Mouse (Mus musculus) testis, adult 2 months (tissue): ENCODE results near the gene Gm28308. TPM values are rescaled to one million over a fixed set of nuclear protein-coding genes. Genes with fewer than 3 reads are reported as not detected.
A peak's percentile ranks its signal among the peaks of the same experiment; 100 is the strongest.

Experiments
- H3K27ac ChIP-seq: fragments of 200-500 bp; 2 replicates; pipeline ENCODE4 v1.5.1; 2012; ENCODE audit warnings: low read depth, low read length; ENCODE audit not compliant: control insufficient read depth, insufficient read depth
- H3K27me3 ChIP-seq: fragments of 200-500 bp; 2 replicates; pipeline ENCODE4 v1.6.1; 2012; ENCODE audit warnings: mild to moderate bottlenecking, low read length, moderate library complexity; ENCODE audit not compliant: control insufficient read depth, insufficient read depth
- H3K36me3 ChIP-seq: fragments of 200-500 bp; 2 replicates; pipeline ENCODE4 v1.6.1; 2012; ENCODE audit warnings: mild to moderate bottlenecking, low read length; ENCODE audit not compliant: control insufficient read depth, insufficient read depth
- H3K4me1 ChIP-seq: fragments of 200-500 bp; 2 replicates; pipeline ENCODE4 v1.6.1; 2012; ENCODE audit warnings: low read length; ENCODE audit not compliant: control insufficient read depth, insufficient read depth
- H3K4me3 ChIP-seq: fragments of 200-500 bp; 2 replicates; pipeline ENCODE4 v1.5.1; 2012; ENCODE audit warnings: low read depth, mild to moderate bottlenecking, low read length, moderate library complexity, mixed read lengths; ENCODE audit not compliant: control insufficient read depth
- CTCF ChIP-seq: fragments of 200-500 bp; IDR thresholded peaks from 2 replicates; pipeline ENCODE4 v1.5.1; 2012; ENCODE audit warnings: low read depth, mild to moderate bottlenecking, inconsistent platforms, low read length, moderate library complexity; ENCODE audit not compliant: control insufficient read depth, insufficient read depth, insufficient replicate concordance
- POLR2A ChIP-seq: fragments of 200-500 bp; IDR thresholded peaks from 2 replicates; pipeline ENCODE4 v1.6.1; 2012; ENCODE audit warnings: low read depth, mild to moderate bottlenecking, inconsistent platforms, low read length, moderate library complexity; ENCODE audit not compliant: control insufficient read depth
- polyA plus RNA-seq: library from polyadenylated mRNA; depleted of rRNA; stranded (reverse); fragments of >200 nt; gene quantifications from 2 replicates; pipeline ENCODE4 v1.2.3, GENCODE M21; 2012

The Gm28308 gene
- polyA plus RNA-seq, 1 experiment, result not detected

DNA sequence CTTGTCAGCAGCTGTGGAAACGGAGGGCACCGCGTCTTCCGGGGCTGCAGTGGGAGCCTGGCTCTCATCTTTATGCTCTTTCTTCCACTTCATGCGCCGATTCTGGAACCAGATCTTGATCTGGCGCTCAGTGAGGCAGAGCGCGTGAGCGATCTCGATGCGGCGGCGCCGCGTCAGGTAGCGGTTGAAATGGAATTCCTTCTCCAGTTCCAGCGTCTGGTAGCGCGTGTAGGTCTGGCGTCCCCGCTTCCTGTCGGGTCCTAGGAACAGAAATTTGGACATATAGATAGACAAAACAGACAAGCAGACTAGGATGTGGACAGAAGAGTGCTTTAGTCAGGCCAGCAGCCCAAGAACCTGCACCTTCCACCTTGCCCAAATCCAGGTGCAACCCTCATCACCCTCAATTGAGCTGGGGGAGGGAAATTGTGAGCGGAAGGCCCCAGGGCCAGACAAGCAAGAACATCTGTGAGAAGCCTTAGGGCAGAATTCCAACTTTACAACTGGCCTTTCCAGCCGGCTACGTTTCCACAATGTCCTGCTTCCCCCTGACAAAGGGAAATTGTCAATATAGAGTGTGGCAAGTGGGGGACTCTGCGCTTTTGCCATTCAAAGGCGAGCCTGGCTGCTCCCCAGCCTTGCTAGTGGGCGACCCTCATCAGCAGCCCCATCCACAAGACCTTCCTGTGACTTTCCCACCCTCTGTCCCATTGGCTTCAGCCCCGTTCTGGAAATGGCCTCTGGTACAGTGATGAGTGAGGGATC is 2.8 kb upstream of the Gm28308 start:
- peaks cover 15% of the 10 kb centered on the region for H3K27me3 ChIP-seq
- TF ChIP-seq CTCF (no peak), POLR2A (no peak)
- H3K4me3 ChIP-seq, result peak overlapping the region; percentile 66
- no peak overlapping the region for H3K27ac ChIP-seq
- no peaks in the 10 kb centered on the region for H3K36me3 ChIP-seq
- peaks cover 26% of the 10 kb centered on the region for H3K4me1 ChIP-seq

DNA sequence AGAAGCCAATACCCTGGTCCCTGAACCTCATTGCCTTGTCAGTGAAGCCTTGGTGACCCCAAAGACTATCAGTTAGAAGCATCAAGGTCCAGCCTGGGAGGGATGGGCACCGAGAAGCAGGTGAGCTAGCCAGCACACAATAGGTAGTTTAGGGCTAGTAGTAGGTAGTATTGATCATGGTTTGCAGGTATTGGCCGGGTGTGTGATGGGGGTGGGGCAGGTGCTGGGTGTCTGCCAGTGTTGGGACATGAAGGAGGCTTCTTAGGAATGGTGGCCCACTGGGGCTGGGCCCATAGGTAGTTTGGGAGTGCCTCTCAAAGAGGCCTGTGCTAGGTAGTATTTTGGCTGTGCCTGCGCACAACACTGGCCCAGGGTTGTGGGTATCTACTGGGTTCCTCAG is 1.9 kb upstream of the Gm28308 start:
- no peak overlapping the region for H3K27ac ChIP-seq
- H3K4me1 ChIP-seq, result peaks cover 26% of the 10 kb centered on the region
- no peak overlapping the region for H3K4me3 ChIP-seq
- no peak for TF ChIP-seq CTCF
- TF ChIP-seq POLR2A, result no peak
- peaks cover 15% of the 10 kb centered on the region for H3K27me3 ChIP-seq
- no peaks in the 10 kb centered on the region for H3K36me3 ChIP-seq

DNA sequence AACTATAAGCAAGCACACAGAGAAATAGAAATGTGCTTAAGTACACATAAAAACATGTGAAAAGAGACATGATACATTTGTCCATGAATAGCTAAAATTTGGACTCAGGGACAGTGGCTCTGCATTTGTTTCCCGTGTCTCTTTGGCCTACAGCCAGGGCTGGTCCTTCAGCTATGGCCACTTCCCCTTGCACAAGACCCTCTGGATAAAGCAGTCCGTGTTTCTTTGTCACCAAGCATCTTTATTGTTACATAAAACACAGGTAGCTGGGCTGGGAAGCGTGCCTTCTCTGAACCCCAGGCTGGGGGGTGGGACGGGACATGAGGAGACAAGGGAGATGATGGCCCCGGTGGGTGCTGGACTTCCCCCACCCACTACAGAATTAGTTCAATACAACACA is 1.1 kb upstream of the Gm28308 start:
- no peak overlapping the region for H3K4me3 ChIP-seq
- H3K36me3 ChIP-seq, result no peaks in the 10 kb centered on the region
- TF ChIP-seq POLR2A (no peak), CTCF (no peak)
- no peak overlapping the region for H3K27ac ChIP-seq
- peaks cover 16% of the 10 kb centered on the region for H3K27me3 ChIP-seq
- peaks cover 26% of the 10 kb centered on the region for H3K4me1 ChIP-seq

DNA sequence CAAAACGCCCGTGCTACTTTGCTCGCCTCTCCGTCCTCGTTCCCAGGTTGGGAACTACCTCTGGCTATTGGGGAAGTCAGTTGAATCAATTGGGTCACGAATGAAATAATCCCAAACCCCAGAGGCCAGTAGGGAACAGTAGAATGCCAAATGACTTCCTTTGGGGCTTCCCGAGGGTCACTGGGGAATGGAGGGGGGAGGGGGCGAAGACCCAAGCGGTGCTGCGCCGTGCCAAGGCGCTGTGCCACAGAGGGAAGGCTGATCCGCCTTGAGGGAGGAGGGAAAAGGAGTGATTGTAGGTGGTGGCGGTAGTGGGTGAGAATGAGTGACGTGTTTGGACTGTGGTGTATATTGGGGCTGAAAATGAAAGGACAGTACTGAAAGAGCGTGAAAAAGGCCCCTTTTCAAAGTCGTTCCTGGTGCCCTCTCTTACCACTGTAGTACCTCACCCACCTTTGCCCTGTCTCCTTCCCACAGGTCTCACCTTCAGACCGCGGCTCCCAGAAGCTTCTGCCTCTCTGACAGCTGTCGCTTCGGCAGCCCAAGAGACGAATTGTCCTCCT is 502 bp downstream of the Gm28308 start:
- H3K4me3 ChIP-seq, result peak overlapping the region; percentile 42
- H3K27ac ChIP-seq, result no peak overlapping the region
- H3K4me1 ChIP-seq, result peaks cover 25% of the 10 kb centered on the region
- no peaks in the 10 kb centered on the region for H3K36me3 ChIP-seq
- peaks cover 12% of the 10 kb centered on the region for H3K27me3 ChIP-seq
- TF ChIP-seq POLR2A (no peak), CTCF (no peak)

DNA sequence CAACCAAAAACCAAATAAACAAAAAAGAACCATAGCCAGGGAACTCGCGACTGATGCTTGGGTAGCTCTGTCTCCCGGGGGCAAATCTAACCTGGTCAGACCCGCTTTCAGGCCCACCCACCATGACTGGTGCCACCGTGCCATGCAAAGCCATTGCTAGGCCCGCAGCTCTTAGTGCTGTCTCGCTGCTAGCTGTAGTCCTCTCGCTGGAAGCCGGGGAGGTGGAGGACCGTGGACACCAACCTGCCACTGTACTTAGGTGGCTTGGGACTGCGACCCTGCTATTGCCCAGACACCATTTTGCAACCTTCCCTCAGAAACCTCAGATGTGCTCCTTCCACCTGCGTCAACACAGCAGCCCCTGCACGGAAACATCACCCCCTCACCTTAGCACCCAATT is 1.2 kb downstream of the Gm28308 start:
- Histone ChIP-seq H3K27me3 (peaks cover 8% of the 10 kb centered on the region), H3K4me1 (peaks cover 19% of the 10 kb centered on the region), H3K4me3 (no peak overlapping the region; the same call in 1 of the 2 replicates), H3K27ac (no peak overlapping the region), H3K36me3 (no peaks in the 10 kb centered on the region)
- TF ChIP-seq CTCF (no peak), POLR2A (no peak)

DNA sequence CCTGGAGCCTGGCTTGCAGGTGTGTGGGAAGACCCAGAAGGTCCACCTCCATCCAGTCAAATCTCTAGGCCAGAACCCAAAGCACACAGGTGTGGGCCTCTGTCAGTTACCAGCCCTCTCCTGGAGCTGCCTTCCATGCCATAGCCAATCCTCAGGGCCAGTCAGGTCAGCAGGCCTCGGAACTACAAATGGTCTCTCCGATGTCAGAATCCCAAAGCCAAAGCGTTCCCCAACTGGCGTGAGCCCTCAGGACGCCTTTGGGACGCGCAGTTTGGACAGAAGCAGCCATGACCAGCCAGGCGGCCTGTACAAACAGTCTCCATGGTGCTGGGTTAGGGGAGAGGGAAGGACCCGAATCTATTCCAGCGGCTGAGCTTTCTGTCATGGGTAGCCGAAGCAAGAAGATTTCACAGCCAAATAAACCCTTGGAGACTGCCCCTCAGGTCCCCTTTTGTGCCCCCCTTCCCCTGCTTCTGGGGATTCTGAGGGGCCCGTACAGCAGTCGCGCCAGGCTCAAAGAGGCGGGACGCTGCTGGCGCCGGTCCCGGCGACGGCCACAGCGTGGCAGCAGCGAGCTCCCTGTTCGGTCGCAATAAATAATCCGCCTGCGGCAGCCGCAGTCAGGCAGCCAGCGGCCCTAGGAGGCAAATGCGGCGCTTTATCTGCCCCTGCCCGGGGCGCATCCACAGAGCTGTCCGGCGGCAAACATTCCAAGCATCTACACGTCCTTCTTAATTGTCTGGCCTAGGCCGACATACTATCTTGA is 1.8 kb downstream of the Gm28308 start:
- TF ChIP-seq POLR2A, result no peak
- peak; percentile 59 for TF ChIP-seq CTCF
- no peak overlapping the region for H3K27ac ChIP-seq
- H3K4me3 ChIP-seq, result no peak overlapping the region; the same call in 1 of the 2 replicates
- H3K36me3 ChIP-seq, result no peaks in the 10 kb centered on the region
- peaks cover 10% of the 10 kb centered on the region for H3K27me3 ChIP-seq
- peaks cover 17% of the 10 kb centered on the region for H3K4me1 ChIP-seq

DNA sequence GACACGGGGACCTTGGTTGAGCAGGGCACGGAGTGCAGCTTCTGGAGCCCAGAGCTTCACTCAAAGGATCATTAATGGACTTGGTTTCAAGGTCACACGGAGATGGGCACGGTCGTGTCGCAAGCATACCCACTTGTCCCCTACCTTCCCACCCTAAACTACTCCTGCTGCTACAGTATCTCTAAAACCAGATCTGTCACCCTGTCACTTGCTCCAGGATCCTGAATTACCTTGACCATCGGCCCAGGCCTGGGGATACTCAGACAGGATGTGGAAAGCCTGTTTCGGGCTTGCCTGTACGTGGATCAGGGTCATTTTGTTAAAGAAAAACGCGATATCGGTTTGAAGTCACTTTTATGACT is 3.5 kb downstream of the Gm28308 start:
- no peak for TF ChIP-seq CTCF
- TF ChIP-seq POLR2A, result no peak
- Histone ChIP-seq H3K36me3 (no peaks in the 10 kb centered on the region), H3K27me3 (peaks cover 12% of the 10 kb centered on the region), H3K4me1 (peaks cover 14% of the 10 kb centered on the region), H3K27ac (no peak overlapping the region), H3K4me3 (no peak overlapping the region)
